Mouse (Mus musculus) yolk sac, embryonic 10.5 days (tissue): Measurements from ENCODE around the gene Fam89a.

ENCODE experiments used
- DNase-seq: peaks from one replicate; pipeline ENCODE4 v3.0.0-alpha.2; 2017; ENCODE audit warnings: low spot score

Fam89a gene

DNA sequence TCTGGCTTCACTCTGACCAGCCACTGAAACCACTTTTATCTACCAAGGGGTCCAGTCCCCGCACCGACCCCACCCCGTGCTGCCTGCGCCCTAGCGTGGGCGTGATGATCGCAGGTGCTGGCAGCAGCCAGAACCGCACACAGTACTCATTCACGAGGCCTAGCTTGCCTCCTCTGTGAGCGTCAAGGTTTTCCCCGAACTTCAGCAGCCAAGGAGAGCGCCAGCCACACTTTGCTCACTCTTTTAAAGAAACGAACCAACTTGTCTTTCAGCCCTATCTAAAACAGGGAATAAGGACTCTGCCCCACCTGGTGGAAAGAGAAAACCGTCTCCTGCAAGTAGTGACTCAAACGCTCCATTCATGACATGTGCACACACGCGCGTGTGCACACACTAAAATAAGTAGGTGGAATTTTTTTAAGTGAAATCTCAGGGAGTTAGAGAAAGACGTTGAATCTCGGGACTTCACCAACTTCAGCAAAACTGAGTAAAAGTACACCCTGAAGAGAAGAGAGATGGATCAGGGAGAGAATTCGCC is 762 bp upstream of the Fam89a start:
- no peak for DNase-seq

GRCm38 (mm10) chr8:124751191-124751590 is 441 bp downstream of the Fam89a start:
- DNase-seq, result peak; percentile 30

DNA sequence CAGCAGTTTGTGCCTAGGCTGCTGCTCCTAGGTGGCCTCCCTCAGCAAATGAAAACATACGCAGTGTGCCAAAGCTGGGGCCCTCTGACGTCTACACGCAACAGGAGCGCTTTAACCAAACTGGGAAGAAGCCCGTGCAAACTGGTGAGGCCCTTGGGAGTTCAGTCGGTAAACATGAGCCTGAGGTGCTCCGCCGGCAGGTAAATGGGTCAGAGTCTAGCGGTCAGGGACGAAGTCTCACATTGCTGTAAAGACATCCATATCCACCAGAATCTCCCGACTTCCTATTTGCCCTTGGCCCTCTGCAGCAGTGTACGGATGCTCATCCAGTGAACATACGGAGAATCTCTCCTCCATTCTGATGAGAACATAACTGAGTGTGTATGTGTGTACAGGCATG is 5.0 kb downstream of the Fam89a start:
- DNase-seq, result peak; percentile 56

DNA sequence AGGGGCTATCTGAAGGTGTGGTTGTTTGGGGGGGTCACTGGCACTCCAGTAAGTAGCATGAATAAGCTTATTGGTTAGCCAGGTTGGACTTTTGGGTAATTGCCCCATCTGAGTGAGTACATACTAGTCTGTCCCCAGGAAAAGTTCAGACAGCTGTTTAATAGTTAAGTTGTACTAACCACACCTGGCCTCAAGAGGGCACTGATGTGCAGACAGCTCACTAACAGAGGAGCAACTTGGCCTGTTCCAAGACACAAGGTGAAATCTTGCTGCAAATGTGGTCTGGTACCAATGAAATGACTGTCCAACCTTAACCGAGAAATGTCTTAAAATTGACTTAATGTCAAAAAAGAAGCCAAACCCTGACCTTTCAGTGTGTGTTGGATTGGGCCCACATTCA is 12.4 kb downstream of the Fam89a start:
- DNase-seq, result peak; percentile 40

DNA sequence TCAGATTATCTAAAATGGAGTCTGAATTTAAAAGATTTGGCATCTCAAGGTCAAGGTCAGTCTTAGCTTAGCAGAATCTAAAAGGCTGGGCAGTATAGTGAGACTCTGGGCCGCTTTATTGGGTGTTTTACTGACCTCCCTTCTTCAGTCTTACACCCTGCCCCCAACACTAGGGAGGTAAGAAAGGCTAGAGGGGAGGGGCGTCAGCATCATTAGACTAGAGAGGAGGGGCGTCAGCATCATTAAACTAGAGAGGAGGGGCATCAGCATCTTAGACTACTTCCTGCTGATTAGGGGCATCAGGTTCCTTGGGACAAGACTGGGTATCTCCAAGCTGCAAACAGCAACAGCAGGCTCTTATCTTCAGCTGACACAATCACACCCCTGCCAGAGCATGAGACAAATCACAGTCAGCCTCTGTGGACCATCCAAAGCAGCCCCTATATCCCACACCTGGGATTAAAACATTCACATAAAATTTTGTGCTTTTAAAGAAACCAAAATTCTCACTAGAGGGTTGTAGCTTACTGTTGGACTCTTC is 16.2 kb downstream of the Fam89a start:
- no peak for DNase-seq

GRCm38 (mm10) chr8:124732828-124733227 is 18.8 kb downstream of the Fam89a start:
- no peak for DNase-seq

- peak; percentile 45 for DNase-seq
Measured at GRCm38 (mm10) chr8:124724301-124724700, 27.3 kb downstream of the Fam89a start.

- DNase-seq, result peak; percentile 97
Measured at GRCm38 (mm10) chr8:124721862-124722515, 29.6 kb downstream of the Fam89a start, which contains the start of the genes Ttc13 and Arv1. Gene Ttc13 (minus strand): TSS chr8:124721983. Gene Arv1 (plus strand): TSS chr8:124722139.

DNA sequence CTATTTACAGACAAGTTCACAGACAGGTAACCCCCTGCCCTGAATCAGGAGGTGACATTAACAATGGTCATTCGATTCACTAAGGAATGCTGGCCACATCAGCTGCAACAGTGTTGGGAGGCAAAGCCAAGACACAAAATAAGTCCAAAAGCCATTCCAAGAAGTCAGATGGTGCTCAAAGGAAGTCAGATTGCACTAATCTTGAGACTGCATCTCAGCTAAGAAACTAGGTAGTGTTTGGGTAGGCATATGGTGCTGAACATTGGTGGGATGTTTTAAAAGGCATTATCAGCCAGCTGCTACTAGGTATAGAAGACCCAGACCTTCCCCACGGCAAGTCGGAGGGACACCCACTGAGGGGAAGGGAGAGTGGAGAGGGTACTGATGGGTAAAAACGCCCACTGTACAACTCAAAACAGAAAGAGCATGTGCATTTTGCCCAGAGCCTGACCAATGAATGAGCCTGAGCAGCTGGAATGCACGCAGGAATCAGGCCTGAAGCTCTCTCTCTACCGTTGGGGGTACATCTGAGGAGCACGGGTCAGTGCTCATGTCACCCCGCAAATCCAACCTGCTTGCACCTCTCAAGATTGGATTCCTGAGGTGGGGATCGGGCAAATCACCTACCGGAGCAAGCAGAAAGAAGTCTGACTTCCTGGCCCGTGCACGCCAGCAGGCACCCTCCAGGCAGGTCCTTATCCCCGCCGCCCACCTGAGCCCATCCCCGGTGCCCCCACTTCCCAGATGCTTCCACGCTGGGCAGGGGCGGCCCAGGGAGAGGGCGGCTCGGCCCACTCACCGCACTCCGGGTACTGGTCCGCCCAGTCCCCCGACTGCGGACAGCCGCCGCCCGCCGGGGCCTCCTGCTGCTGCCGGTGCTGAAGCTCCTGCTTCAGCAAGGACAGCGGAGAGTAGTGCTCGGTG is 30.4 kb downstream of the Fam89a start:
- no peak for DNase-seq

GRCm38 (mm10) chr8:124720133-124720532 is 31.5 kb downstream of the Fam89a start:
- no peak for DNase-seq

- peak; percentile 19 for DNase-seq
Measured at GRCm38 (mm10) chr8:124715736-124716135, 35.9 kb downstream of the Fam89a start.

DNA sequence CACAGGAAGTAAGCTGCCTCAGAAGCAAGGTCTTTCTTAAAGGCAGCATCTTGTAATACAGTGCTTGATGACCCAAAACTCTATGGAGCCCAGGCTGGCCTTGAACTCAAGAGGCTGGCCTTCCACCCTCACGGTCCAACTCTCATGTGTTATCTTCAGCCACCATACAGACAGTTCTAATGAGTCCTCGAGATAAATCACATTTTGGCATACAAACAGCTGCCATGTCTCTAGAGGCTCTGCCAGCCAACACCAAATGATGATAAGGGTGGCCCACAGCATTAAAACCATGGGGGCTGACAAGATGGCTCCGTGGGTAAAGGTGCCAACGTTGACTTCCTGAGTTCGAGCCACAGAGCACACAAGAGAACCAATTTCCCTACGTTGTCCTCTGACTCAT is 38.4 kb downstream of the Fam89a start:
- DNase-seq, result no peak

DNA sequence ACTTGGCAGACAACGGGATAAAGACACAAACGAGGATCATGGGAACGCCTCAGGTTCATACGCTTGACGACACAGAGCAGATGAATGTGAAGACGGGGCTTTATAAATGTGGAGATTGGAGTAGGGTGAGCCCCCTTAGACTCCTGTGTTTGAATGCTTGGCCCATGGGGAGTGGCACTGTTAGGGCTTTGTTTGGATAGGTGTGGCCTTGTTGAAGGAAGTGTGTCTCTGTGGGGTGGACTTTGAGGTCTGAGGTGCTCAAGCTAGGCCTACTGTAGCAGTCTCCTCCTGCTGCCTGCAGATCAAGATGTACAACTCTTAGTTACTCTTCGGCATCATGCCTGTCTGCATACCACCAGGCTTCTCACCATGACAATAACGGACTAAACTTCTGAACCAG is 45.8 kb downstream of the Fam89a start:
- DNase-seq, result no peak

GRCm38 (mm10) chr8:124704376-124704775 is 47.3 kb downstream of the Fam89a start:
- DNase-seq, result no peak

DNA sequence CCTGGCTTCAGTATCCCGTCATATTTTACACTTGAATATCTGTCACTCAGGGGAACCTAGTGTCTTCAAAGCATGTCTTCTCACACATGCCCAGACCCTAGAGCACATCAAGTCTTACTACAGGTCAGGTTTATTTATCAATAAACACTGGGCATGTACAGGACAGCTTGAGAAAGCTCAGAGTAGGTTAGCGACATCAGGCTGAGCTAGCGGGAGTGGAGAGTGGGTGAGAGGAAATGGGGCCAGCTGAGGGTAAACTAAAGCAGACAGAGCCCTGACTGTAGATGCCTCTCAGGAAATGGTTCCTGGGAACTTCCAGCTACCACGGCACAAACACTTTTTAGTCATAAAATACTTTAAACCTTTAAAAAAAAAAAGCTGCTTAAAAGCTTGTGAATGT is 48.1 kb downstream of the Fam89a start:
- no peak for DNase-seq

GRCm38 (mm10) chr8:124702183-124702582 is 49.4 kb downstream of the Fam89a start:
- no peak for DNase-seq

GRCm38 (mm10) chr8:124701023-124701422 is 50.6 kb downstream of the Fam89a start:
- DNase-seq, result no peak

- DNase-seq, result no peak
Measured at GRCm38 (mm10) chr8:124700271-124700670, 51.4 kb downstream of the Fam89a start.

DNA sequence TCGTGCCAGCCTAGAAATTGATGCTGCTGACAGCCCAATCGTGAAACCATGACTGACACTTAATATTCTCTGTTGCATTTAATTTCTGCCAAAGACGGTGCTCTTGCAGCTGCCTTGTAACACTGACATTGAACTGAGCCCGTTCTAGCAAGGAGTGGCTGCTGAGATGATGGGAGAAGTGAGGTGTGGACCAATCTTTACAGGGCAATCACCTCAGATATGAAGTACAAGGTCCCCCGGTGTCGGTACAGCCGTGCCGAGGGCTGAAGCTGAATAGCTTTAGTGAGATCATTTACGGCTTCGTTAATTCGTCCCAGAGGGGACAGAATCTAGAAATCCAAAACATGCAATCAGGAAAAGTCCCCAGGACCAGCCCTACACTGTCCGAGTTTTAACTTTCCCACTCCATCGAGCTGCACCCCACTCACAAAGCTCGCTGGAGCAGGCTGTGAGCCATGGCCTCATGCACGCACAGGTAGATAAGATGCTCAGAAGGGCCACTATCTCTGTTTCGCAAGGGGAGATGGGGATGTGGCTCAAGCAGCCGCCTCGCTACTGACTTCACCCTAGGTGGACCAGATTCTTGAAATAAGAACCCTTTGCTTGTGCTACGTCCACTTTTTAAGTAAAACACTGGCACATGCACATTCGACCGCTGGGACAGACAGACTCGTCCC is 56.1 kb downstream of the Fam89a start:
- DNase-seq, result no peak

GRCm38 (mm10) chr8:124691706-124692105 is 59.9 kb downstream of the Fam89a start:
- DNase-seq, result no peak
